Mouse (Mus musculus) liver, embryonic 13.5 days (tissue): ENCODE measurements at regions not wholly inside any gene's neighbourhood (a gene's known extent, or its start where the extent isn't known, plus 50 kb on each side); places are given as distances from the start of the nearest gene placed in this dataset.
A peak's percentile ranks its signal among the peaks of the same experiment; 100 is the strongest.

Experiments
- ATAC-seq: fragments of 200-750 bp; cut with Nextera tagmentation; 2 replicates; pipeline ENCODE4 v1.8.0; 2017; ENCODE audit warnings: low read depth, mild to moderate bottlenecking, moderate number of reproducible peaks, moderate library complexity
- DNase-seq: peaks from one replicate; pipeline ENCODE4 v3.0.0; 2022
- H3K27ac ChIP-seq: fragments of 300-500 bp; sonication (generic); 2 replicates; pipeline ENCODE4 v1.5.1; 2015; ENCODE audit warnings: moderate library complexity, mild to moderate bottlenecking, inconsistent platforms
- H3K27me3 ChIP-seq: fragments of 300-500 bp; sonication (generic); 2 replicates; pipeline ENCODE4 v1.6.1; 2015; ENCODE audit warnings: mild to moderate bottlenecking, inconsistent platforms
- H3K36me3 ChIP-seq: fragments of 300-500 bp; sonication (generic); 2 replicates; pipeline ENCODE4 v1.6.1; 2015; ENCODE audit warnings: mild to moderate bottlenecking, inconsistent platforms
- H3K4me1 ChIP-seq: fragments of 300-500 bp; sonication (generic); replicated peaks from 2 replicates; pipeline ENCODE4 v1.6.1; 2015; ENCODE audit warnings: inconsistent platforms
- H3K4me2 ChIP-seq: fragments of 300-500 bp; sonication (generic); 2 replicates; pipeline ENCODE4 v1.6.1; 2015; ENCODE audit warnings: inconsistent platforms, mild to moderate bottlenecking, moderate library complexity
- H3K4me3 ChIP-seq: fragments of 300-500 bp; sonication (generic); replicated peaks from 2 replicates; pipeline ENCODE4 v1.5.1; 2015; ENCODE audit warnings: mild to moderate bottlenecking, inconsistent platforms
- H3K9ac ChIP-seq: fragments of 300-500 bp; sonication (generic); 2 replicates; pipeline ENCODE4 v1.6.1; 2015; ENCODE audit warnings: mild to moderate bottlenecking, inconsistent platforms
- H3K9me3 ChIP-seq: fragments of 300-500 bp; sonication (generic); replicated peaks from 2 replicates; pipeline ENCODE4 v1.6.1; 2016; ENCODE audit warnings: inconsistent platforms
- WGBS: fragments of 180-500 bp; shearing (Covaris S2); methylation state at CpG from one replicate; pipeline ENCODE4 v1.1.7; 2015; ENCODE audit not compliant: insufficient replicate concordance; 5-methylcytosine and 5-hydroxymethylcytosine counted together

DNA sequence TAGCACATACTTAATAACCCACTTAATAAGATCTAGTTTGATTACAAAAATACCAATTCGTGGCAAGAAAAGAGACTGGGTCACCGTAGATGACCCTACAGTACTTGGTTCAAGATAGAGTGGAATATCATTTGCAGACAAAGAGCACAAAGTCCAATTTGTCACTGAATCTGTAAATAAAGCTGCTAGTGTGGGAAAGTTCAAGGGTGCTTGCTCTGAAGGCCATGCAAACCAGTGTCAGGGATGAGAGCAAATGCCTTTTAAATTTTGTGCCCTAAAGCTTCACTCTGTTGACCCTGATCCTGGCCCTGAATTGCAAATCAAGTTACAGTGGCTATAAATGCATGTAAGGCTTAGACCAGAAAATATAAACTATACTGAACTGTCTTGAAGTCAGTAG, 113.1 kb downstream of the Cd55b start:
- WGBS: 67% methylated on average over 2 of the region's 2 CpGs
- Histone ChIP-seq H3K27me3 (no peaks in the 10 kb centered on the region), H3K4me3 (no peak overlapping the region), H3K36me3 (no peaks in the 10 kb centered on the region), H3K9me3 (no peaks in the 10 kb centered on the region), H3K4me2 (no peak overlapping the region), H3K27ac (no peak overlapping the region), H3K4me1 (no peaks in the 10 kb centered on the region), H3K9ac (no peak overlapping the region)
- ATAC-seq: peak; percentile 39; the same call in 1 of the 2 replicates
- DNase-seq: no peak

DNA sequence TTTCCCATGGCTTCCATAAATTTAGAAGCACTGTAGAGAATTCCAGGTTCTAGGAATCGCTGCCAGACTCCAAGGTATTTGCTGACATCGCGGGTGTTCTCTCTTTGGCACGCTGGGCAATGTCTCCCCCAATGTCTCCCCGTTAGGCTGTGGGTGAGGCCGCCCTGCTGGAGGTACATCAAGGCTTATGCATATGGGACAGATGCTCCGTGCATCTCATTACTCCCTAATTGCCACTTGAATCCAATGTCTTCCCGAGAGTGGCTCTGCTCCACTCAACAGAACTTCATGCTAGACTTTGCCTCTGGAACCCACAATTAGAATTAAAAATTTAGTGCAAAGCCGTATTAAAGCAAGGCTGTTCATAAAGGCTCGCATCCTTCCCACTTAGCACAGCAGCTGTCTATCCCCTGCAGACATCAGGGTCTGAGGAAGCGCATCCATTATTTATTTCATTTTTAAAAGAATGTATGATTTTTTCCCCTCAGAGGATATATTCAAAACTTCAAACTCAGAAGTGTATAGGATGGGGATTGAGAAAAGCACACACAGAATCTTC, 120.9 kb downstream of the Cd55b start:
- no peak for ATAC-seq
- no peak for DNase-seq

DNA sequence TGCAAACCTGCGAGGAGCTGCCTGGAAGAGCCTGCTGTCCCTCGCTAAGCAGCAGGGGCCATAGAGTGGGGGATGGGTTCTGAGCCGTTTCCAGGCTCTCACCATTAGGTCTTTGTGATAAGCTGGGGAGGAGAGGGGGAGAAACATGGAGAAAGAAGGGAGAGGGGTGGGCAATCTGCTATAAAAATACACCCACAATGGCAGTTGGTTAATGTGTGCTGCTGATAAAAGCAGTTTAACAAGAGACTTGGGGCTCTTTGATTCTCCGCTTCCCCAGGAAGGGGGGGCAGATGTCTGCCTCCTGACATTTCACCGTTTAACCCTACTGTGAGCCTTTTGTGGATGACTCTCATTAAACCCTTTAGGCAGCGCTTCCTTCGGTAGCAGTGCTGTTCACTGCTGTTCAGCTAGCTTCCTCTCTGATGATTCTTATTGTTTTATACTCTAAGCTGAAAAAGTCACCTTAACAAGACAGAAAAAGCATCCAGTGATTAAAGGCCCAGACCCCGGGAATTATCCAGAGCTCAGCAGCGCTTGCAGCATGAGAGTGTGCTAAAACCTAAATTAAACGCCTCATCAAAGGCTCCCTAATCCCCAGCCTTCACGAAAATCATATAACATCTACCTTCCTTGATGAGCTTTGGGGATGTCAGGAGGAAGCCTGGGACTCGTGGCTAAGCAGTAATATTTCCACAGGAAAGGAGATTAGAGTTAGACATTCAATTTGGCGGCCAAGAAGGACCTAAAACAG, 122.6 kb downstream of the Cd55b start:
- peak; percentile 50 for DNase-seq

More for the DNA sequence above, 120.9 kb downstream of the Cd55b start:
- Histone ChIP-seq H3K27ac (no peak overlapping the region), H3K36me3 (no peaks in the 10 kb centered on the region), H3K4me2 (no peak overlapping the region), H3K4me1 (peaks cover 31% of the 10 kb centered on the region), H3K9me3 (no peaks in the 10 kb centered on the region), H3K4me3 (no peak overlapping the region), H3K27me3 (no peaks in the 10 kb centered on the region), H3K9ac (no peak overlapping the region)
- WGBS: 68% methylated on average over 11 of the region's 11 CpGs

DNA sequence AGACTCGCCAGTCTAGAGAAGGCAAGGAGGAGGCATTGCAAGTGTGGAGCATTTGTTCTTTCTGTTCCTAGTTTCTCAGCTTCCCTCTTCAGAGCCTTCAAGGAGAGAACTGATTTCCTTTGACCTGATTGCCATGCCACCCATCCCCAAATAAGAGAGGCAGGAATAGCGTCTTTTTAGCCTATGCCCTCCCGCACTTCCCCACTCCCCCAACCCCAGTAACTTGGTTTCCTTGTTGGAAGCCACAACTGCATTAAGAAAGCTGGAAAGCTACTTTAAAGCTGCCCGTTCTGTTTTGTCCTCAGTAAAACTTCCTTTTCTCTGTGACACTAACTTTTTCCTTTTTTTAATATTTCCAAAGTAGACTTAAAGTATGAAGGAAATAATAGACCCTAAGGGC, 123.2 kb downstream of the Cd55b start:
- Histone ChIP-seq H3K27me3 (no peaks in the 10 kb centered on the region), H3K9me3 (no peaks in the 10 kb centered on the region), H3K9ac (peak overlapping the region; percentile 51; the same call in 1 of the 2 replicates), H3K4me2 (peak overlapping the region; percentile 61), H3K27ac (peak overlapping the region; percentile 55), H3K4me1 (peaks cover 31% of the 10 kb centered on the region), H3K36me3 (no peaks in the 10 kb centered on the region), H3K4me3 (peak overlapping the region; percentile 31; the same call in 1 of the 2 replicates)
- ATAC-seq (0 out of 2 replicates have a peak, but pooled peaks have one; percentile 3), DNase-seq (no peak)
- 6% methylated on average over 4 of the region's 4 CpGs for WGBS

More for the DNA sequence above, 122.6 kb downstream of the Cd55b start:
- ATAC-seq: peak; percentile 84
- Histone ChIP-seq H3K27me3 (no peaks in the 10 kb centered on the region), H3K27ac (peak overlapping the region; percentile 55), H3K4me1 (peaks cover 31% of the 10 kb centered on the region), H3K9ac (peak overlapping the region; percentile 51; the same call in 1 of the 2 replicates), H3K36me3 (no peaks in the 10 kb centered on the region), H3K4me3 (peak overlapping the region; percentile 31; the same call in 1 of the 2 replicates), H3K4me2 (peak overlapping the region; percentile 61), H3K9me3 (no peaks in the 10 kb centered on the region)
- 8% methylated on average over 13 of the region's 13 CpGs for WGBS

DNA sequence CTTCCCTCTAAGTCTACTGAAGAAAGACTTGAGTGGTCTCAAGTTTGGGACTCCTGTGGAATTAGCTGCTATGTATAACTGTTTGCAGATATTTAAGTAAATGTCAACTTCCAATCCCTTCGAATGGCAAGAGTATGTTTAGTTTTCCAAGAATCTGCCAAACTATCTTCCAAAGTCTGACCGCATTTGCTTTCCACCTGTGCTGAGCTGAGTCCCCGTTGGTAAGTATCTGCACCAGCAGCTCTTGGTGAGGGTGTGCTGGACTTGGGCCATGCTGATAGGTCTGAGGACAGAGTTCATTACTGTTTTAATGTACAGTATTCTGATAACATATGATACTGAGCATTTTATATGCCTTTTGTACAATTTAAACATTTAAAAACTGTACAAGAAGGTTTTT, 123.7 kb downstream of the Cd55b start:
- H3K27me3 ChIP-seq: no peaks in the 10 kb centered on the region
- 14% methylated on average over 3 of the region's 3 CpGs for WGBS
- peak overlapping the region; percentile 59; the same call in 1 of the 2 replicates for H3K27ac ChIP-seq
- no peak overlapping the region for H3K4me3 ChIP-seq
- no peak overlapping the region for H3K9ac ChIP-seq
- H3K4me2 ChIP-seq: no peak overlapping the region
- peak; percentile 14 for DNase-seq
- peaks cover 28% of the 10 kb centered on the region for H3K4me1 ChIP-seq
- H3K9me3 ChIP-seq: no peaks in the 10 kb centered on the region
- H3K36me3 ChIP-seq: no peaks in the 10 kb centered on the region
- peak; percentile 81 for ATAC-seq

DNA sequence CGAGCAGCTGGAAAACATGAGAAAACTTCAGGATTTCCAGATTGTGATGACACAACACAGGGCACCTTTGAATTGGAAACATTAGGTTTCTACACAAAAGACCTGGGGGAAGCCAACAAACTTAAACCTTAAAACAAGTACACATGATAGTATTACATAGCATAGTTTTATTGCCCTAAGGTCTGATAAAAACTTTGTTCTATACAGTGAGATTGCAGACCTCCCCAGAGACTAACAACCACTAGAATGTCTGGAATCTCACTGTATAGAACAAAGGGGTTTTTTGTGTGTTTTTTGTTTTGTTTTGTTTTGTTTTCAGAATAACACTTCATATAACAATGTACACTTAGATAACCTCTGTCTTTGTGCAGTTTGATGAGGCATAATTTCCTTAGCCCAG, 124.2 kb downstream of the Cd55b start:
- Histone ChIP-seq H3K36me3 (no peaks in the 10 kb centered on the region), H3K9me3 (no peaks in the 10 kb centered on the region), H3K4me3 (no peak overlapping the region), H3K27me3 (no peaks in the 10 kb centered on the region), H3K9ac (no peak overlapping the region), H3K4me1 (peaks cover 28% of the 10 kb centered on the region), H3K27ac (peak overlapping the region; percentile 59; the same call in 1 of the 2 replicates), H3K4me2 (no peak overlapping the region)
- DNase-seq: no peak
- WGBS: 65% methylated on average over 1 of the region's 1 CpGs
- no peak for ATAC-seq

DNA sequence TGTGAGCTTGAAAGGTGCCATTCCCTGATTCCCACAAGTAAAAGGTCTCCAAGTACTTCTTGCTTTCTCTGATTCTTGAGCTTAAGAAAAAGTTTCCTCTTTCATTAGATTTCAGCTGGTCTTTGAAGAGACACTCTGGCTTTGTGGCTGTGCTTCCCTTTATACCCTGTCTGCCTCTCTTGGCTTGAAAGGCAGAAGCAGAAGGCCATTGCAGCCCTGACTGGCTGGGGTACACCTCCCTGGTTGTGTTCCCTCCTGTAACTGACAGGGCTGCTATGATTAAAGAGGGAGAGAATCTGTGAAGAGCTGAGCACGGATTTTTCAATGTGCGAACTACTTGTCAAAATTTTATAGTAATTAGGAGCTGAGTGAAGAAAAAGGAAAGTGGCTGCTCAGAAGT, 125.3 kb downstream of the Cd55b start:
- H3K4me3 ChIP-seq: no peak overlapping the region
- no peaks in the 10 kb centered on the region for H3K36me3 ChIP-seq
- DNase-seq (no peak), ATAC-seq (no peak)
- no peak overlapping the region for H3K4me2 ChIP-seq
- H3K4me1 ChIP-seq: peaks cover 28% of the 10 kb centered on the region
- H3K27me3 ChIP-seq: no peaks in the 10 kb centered on the region
- no peak overlapping the region for H3K9ac ChIP-seq
- no peaks in the 10 kb centered on the region for H3K9me3 ChIP-seq
- 70% methylated on average over 2 of the region's 2 CpGs for WGBS
- H3K27ac ChIP-seq: no peak overlapping the region

DNA sequence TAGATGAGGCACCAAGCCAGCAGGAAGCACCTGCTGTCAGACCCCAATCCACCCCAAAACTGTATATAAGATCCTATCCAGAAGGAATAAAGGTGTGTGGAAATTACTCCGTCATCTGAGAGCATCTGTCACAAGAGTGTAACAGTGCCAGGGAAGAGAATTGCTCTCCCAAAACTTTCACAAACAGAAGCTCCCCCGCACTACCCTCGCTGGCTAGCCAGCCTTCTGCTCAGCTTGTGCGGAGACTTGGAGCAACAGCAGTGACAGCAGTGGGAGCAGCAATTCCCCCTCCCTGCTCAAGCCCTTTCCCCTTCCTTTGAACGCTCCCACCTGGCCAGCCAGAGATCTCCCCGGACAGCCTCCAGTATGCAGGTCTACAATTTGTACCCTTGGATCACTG, 136.9 kb downstream of the Cd55b start:
- Histone ChIP-seq H3K4me2 (no peak overlapping the region), H3K4me1 (peaks cover 8% of the 10 kb centered on the region), H3K9ac (no peak overlapping the region), H3K36me3 (no peaks in the 10 kb centered on the region), H3K9me3 (no peaks in the 10 kb centered on the region), H3K27me3 (no peaks in the 10 kb centered on the region), H3K27ac (no peak overlapping the region), H3K4me3 (no peak overlapping the region)
- ATAC-seq (no peak), DNase-seq (no peak)
- 76% methylated on average over 6 of the region's 6 CpGs for WGBS

DNA sequence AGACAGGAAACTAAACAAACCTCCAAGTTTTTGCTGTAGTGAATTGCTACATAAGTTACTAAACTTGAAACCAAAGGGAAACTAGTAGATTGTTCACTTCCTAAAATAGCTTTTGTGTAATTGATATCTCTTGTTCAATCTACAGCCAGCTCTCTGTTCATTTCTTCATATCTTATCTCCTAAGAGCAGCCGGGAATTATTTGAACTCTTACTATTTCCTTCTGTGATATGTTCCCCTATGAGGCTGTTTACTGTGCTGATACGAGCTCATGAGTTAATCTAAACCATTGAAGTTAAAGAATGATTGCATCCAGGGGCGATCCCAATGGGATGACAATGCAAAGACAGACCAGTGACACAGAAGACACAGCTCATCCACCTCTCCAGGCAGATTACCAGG, 140.7 kb downstream of the Cd55b start:
- no peak overlapping the region for H3K4me3 ChIP-seq
- no peaks in the 10 kb centered on the region for H3K27me3 ChIP-seq
- H3K36me3 ChIP-seq: no peaks in the 10 kb centered on the region
- ATAC-seq (peak; percentile 83), DNase-seq (peak; percentile 13)
- H3K27ac ChIP-seq: no peak overlapping the region
- H3K4me1 ChIP-seq: peaks cover 17% of the 10 kb centered on the region
- 8% methylated on average over 3 of the region's 3 CpGs for WGBS
- no peak overlapping the region for H3K9ac ChIP-seq
- H3K9me3 ChIP-seq: no peaks in the 10 kb centered on the region
- no peak overlapping the region for H3K4me2 ChIP-seq

DNA sequence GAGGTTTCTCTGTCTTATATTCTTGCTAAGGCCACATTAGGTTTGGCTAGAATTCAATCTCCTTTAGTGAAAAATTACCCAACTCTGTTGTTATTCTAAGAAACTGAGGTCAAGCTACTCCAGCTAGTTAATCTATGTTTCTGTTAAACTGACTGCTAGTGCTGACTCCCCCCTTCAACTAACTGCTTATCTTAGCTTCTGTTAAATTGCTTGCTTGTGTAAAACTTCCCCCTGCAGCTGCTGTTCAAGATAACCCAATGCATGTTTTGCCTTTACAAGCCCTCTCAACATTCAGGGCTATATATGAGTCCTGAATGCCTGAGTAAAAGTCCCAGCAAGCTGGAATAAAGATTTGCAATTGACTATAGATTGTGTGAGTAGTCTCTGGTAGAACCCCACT, 143.6 kb downstream of the Cd55b start:
- H3K36me3 ChIP-seq: no peaks in the 10 kb centered on the region
- H3K4me1 ChIP-seq: peaks cover 31% of the 10 kb centered on the region
- H3K27ac ChIP-seq: no peak overlapping the region
- no peaks in the 10 kb centered on the region for H3K9me3 ChIP-seq
- H3K4me2 ChIP-seq: no peak overlapping the region
- no peak overlapping the region for H3K4me3 ChIP-seq
- H3K9ac ChIP-seq: no peak overlapping the region
- DNase-seq (no peak), ATAC-seq (no peak)
- no peaks in the 10 kb centered on the region for H3K27me3 ChIP-seq

DNA sequence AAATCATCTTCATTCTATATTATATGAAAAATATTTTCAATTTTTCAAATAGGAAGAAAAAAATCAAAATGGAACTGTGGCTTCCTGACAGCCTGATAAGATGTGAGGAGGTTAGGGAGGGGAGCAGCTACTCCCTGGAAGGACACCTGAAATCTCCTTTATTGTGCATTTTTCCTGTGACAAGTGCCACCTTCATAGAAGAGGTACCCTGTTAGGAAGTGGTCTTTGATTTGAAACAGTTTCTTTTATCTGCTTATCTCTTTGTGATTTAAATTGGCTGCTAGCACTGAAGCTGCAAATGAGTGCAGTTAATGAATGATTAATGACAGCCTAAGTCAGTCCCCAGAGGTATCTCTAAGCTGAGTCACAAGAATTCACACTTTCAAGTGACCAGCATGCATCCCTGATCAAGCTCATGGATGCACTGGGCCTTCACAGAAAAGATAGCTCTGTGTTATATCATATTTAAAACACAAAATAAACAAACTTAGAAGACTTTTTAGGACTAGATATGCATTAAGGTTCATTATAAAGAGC, 144.7 kb downstream of the Cd55b start:
- H3K27me3 ChIP-seq: no peaks in the 10 kb centered on the region
- H3K9me3 ChIP-seq: no peaks in the 10 kb centered on the region
- ATAC-seq: no peak

DNA sequence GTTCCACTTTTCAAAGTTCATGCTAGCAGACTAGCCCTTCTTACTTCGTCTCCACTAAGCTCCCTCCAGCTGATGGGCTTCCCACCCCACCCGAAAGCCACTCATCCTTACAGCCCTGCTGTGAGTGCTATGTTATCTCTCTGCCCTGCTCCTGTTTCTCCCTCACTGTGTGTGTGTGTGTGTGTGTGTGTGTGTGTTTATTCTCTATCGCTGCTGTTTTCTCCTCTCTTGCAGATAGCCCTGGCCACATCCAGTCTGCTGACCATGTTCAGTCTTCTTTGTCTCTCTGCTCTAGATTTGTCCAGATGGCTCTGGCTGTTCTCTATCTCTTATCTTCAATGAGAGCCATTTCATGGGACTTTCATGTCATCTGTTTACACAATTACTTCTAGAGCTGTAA, 145.9 kb downstream of the Cd55b start:
- H3K4me2 ChIP-seq: no peak overlapping the region
- H3K9me3 ChIP-seq: no peaks in the 10 kb centered on the region
- peaks cover 27% of the 10 kb centered on the region for H3K4me1 ChIP-seq
- H3K27ac ChIP-seq: no peak overlapping the region
- H3K27me3 ChIP-seq: no peaks in the 10 kb centered on the region
- ATAC-seq (peak; percentile 90), DNase-seq (peak; percentile 21)
- 6% methylated on average over 3 of the region's 3 CpGs for WGBS
- H3K36me3 ChIP-seq: no peaks in the 10 kb centered on the region
- no peak overlapping the region for H3K9ac ChIP-seq
- no peak overlapping the region for H3K4me3 ChIP-seq

More for the DNA sequence above, 144.7 kb downstream of the Cd55b start:
- no peaks in the 10 kb centered on the region for H3K36me3 ChIP-seq
- H3K4me1 ChIP-seq: peaks cover 31% of the 10 kb centered on the region
- DNase-seq: no peak
- H3K4me3 ChIP-seq: no peak overlapping the region
- H3K9ac ChIP-seq: no peak overlapping the region
- no peak overlapping the region for H3K4me2 ChIP-seq
- no peak overlapping the region for H3K27ac ChIP-seq
